Mouse (Mus musculus) embryonic facial prominence, embryonic 13.5 days (tissue): ENCODE measurements around the gene Ppil3. TPM values are rescaled to one million over a fixed set of nuclear protein-coding genes. Genes with fewer than 3 reads are reported as not detected.

Source experiments
- ATAC-seq: fragments of 200-750 bp; cut with Nextera tagmentation; 2 replicates; pipeline ENCODE4 v1.8.0; 2017; ENCODE audit warnings: low read depth; ENCODE audit not compliant: insufficient number of reproducible peaks, insufficient read depth, low FRiP score, low TSS enrichment
- H3K27ac ChIP-seq: fragments of 300-500 bp; sonication (generic); 2 replicates; pipeline ENCODE4 v1.5.1; 2015; ENCODE audit warnings: moderate library complexity, mild to moderate bottlenecking, inconsistent platforms
- H3K27me3 ChIP-seq: fragments of 300-500 bp; sonication (generic); 2 replicates; pipeline ENCODE4 v1.6.1; 2015; ENCODE audit warnings: mild to moderate bottlenecking, inconsistent platforms
- H3K36me3 ChIP-seq: fragments of 300-500 bp; sonication (generic); 2 replicates; pipeline ENCODE4 v1.6.1; 2015; ENCODE audit warnings: mild to moderate bottlenecking, inconsistent platforms
- H3K4me1 ChIP-seq: fragments of 300-500 bp; sonication (generic); 2 replicates; pipeline ENCODE4 v1.6.1; 2015; ENCODE audit warnings: inconsistent platforms
- H3K4me2 ChIP-seq: fragments of 300-500 bp; sonication (generic); 2 replicates; pipeline ENCODE4 v1.6.1; 2015; ENCODE audit warnings: moderate library complexity, mild to moderate bottlenecking, inconsistent platforms
- H3K4me3 ChIP-seq: fragments of 300-500 bp; sonication (generic); 2 replicates; pipeline ENCODE4 v1.5.1; 2015; ENCODE audit warnings: mild to moderate bottlenecking, inconsistent platforms
- H3K9ac ChIP-seq: fragments of 300-500 bp; sonication (generic); 2 replicates; pipeline ENCODE4 v1.6.1; 2015; ENCODE audit warnings: mild to moderate bottlenecking, inconsistent platforms
- H3K9me3 ChIP-seq: fragments of 300-500 bp; sonication (generic); 2 replicates; pipeline ENCODE4 v1.6.1; 2016; ENCODE audit warnings: inconsistent platforms
- WGBS: fragments of 180-500 bp; shearing (Covaris S2); methylation state at CpG from one replicate; pipeline ENCODE4 v1.1.7; 2015; ENCODE audit warnings: mixed read lengths; 5-methylcytosine and 5-hydroxymethylcytosine counted together
- polyA plus RNA-seq: library from polyadenylated mRNA; unstranded; fragments of >200 nt; fragmentation: Nextera tagmentation; extraction: Ambion mirVana; gene quantifications from 2 replicates; pipeline ENCODE4 v1.2.1, GENCODE M21; 2015

The Ppil3 gene
- polyA plus RNA-seq, 1 experiment from 2014 or later: 55.7 TPM

GRCm38 (mm10) chr1:58445861-58446260 lies 575 bp upstream of the Ppil3 start:
- Histone ChIP-seq H3K4me3 (peak overlapping the region; percentile 71), H3K27ac (peak overlapping the region; percentile 95), H3K9me3 (no peaks in the 10 kb centered on the region), H3K4me2 (peak overlapping the region; percentile 69), H3K9ac (peak overlapping the region; percentile 91), H3K4me1 (peaks cover 17% of the 10 kb centered on the region), H3K27me3 (no peaks in the 10 kb centered on the region), H3K36me3 (peaks cover 45% of the 10 kb centered on the region)
- WGBS: 6% methylated on average over 11 of the region's 11 CpGs
- ATAC-seq: no peak

GRCm38 (mm10) chr1:58444691-58445090 lies 595 bp downstream of the Ppil3 start:
- Histone ChIP-seq H3K4me1 (peaks cover 17% of the 10 kb centered on the region), H3K4me3 (peak overlapping the region; percentile 71), H3K27me3 (no peaks in the 10 kb centered on the region), H3K27ac (peak overlapping the region; percentile 95), H3K36me3 (peaks cover 46% of the 10 kb centered on the region), H3K4me2 (peak overlapping the region; percentile 69), H3K9me3 (no peaks in the 10 kb centered on the region), H3K9ac (peak overlapping the region; percentile 91)
- ATAC-seq: no peak
- WGBS: 10% methylated on average over 10 of the region's 10 CpGs

- Histone ChIP-seq H3K4me1 (peaks cover 20% of the 10 kb centered on the region), H3K36me3 (peaks cover 15% of the 10 kb centered on the region), H3K27me3 (no peaks in the 10 kb centered on the region), H3K9me3 (no peaks in the 10 kb centered on the region), H3K27ac (no peak overlapping the region), H3K9ac (no peak overlapping the region), H3K4me3 (no peak overlapping the region), H3K4me2 (peak overlapping the region; percentile 51)
- 90% methylated on average over 3 of the region's 3 CpGs for WGBS
- ATAC-seq: no peak
Measured at GRCm38 (mm10) chr1:58424551-58424950, 20.7 kb downstream of the Ppil3 start.

DNA sequence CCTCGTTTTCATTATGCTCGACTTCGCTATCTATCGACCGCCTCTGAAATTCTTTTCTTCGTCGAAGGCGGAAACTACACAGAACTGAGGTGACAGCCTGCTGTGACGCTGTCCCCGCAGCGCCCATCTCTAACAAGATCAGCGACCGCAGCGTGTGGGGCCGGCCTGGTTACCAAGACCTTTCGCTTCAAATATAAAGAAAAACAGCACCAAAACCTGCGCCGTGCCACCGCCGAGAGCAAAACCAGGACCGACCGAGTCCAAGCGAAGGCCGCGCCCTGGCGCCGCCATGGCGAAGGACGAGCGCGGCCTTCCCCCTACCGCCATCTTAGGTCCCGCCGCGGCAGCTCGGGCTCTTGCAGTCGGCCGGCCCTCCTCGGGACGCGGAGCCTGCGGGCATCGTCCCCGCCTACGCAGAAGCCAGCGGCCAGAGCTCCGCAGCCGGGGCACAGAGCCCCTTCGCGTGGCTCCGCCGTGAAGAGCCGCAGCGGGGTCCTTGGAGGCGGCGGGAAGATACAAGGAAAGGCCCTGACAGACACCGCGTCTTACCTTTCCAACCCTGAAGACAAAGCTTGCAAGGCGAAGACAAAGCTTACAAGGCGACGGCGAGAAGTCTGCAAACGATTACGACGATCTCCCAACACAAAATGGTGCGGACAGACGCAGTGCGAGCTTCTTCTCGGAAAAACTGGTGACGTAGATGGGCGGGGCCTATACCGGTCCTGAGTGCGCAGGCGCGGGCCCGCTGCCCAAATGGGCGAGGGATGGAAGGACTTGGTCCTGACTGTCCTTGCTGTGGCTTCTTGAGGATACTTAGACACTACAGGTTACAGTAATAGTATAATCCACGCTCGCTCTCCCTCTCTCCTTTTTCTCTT lies 21.7 kb downstream of the Ppil3 start, which contains the start of gene Clk1:
Clk1 (minus strand) TSS at position 696 of the 878 bp plus-strand sequence.
- Histone ChIP-seq H3K4me3 (peak within 1 kb of the TSS; percentile 95), H3K4me1 (peaks cover 20% of the 10 kb centered on the region), H3K4me2 (peak within 1 kb of the TSS; percentile 83), H3K27ac (peak within 1 kb of the TSS; percentile 99), H3K36me3 (peaks cover 24% of the 10 kb centered on the region), H3K27me3 (no peaks in the 10 kb centered on the region), H3K9me3 (no peaks in the 10 kb centered on the region), H3K9ac (peak within 1 kb of the TSS; percentile 100)
- peak; percentile 93 for ATAC-seq
- WGBS: under 1% methylated on average over 79 of the region's 79 CpGs

DNA sequence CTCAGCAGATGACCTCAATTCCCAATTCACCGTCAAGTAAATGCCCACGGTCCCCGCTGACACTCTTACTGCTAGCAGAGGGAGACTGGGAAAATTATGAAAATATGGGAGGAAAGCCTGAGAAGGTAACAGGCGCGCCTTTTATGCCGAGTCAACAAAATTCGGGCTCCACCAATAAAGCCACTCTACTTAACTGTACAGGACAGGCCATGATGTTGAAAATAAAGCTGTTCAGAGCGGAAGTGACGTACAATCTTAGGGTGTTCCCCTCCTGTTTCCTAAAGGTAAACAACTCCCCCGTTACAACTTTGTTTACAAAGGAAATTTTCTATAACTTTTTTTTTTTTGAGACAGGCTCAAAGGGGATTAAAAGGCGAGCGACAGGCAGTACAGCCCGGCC lies 22.4 kb downstream of the Ppil3 start:
- Histone ChIP-seq H3K36me3 (peaks cover 31% of the 10 kb centered on the region), H3K27ac (peak overlapping the region; percentile 99), H3K4me3 (peak overlapping the region; percentile 95), H3K9ac (peak overlapping the region; percentile 100), H3K9me3 (no peaks in the 10 kb centered on the region), H3K27me3 (no peaks in the 10 kb centered on the region), H3K4me1 (peaks cover 20% of the 10 kb centered on the region), H3K4me2 (peak overlapping the region; percentile 83)
- ATAC-seq: no peak
- 6% methylated on average over 13 of the region's 13 CpGs for WGBS

GRCm38 (mm10) chr1:58420961-58421360 lies 24.3 kb downstream of the Ppil3 start:
- Histone ChIP-seq H3K27ac (no peak overlapping the region), H3K4me3 (peak overlapping the region; percentile 95; the same call in 1 of the 2 replicates), H3K4me2 (peak overlapping the region; percentile 83), H3K27me3 (no peaks in the 10 kb centered on the region), H3K36me3 (peaks cover 49% of the 10 kb centered on the region), H3K4me1 (peaks cover 20% of the 10 kb centered on the region), H3K9me3 (no peaks in the 10 kb centered on the region), H3K9ac (no peak overlapping the region)
- no peak for ATAC-seq
- WGBS: 72% methylated on average over 7 of the region's 7 CpGs

DNA sequence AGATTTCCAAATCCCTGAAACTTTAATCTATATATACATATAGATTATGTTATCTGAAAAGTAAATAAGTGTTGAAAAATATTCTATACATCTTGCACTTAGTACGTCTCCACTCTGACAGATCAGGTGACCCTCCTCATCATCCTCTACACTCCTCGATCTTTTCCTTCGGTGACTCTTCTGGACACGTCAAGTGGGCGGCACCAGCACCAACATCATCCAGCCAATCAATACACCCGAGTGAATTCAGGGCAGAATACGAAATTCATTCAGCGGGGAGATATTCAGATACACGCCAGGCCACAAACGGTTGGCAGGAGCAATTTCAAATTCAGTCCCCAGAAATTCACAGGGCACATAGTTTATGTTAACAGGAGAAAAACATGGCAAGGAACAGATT lies 25.3 kb downstream of the Ppil3 start:
- H3K36me3 ChIP-seq: peaks cover 57% of the 10 kb centered on the region

DNA sequence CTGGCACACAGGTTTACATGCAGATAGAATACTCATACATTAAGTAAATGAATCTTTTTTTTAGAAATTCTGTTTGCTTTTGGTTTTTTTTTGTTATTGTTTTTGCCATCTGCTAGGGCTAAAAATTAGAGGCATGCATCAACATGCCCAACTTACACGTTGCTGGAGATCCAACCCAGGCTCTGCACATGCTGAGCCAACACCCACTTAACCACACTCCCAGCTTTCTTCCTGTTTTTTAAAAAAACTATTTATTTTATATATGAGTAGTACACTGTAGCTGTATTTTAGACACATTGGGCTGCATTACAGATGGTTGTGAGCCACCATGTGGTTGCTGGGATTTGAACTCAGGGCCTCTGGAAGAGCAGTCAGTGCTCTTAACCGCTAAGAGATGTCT lies 29.2 kb downstream of the Ppil3 start:
- Histone ChIP-seq H3K9ac (no peak overlapping the region), H3K36me3 (peaks cover 87% of the 10 kb centered on the region), H3K27ac (no peak overlapping the region), H3K9me3 (no peaks in the 10 kb centered on the region), H3K4me2 (no peak overlapping the region), H3K27me3 (no peaks in the 10 kb centered on the region), H3K4me1 (peaks cover 5% of the 10 kb centered on the region), H3K4me3 (no peak overlapping the region)
- WGBS: 86% methylated on average over 2 of the region's 2 CpGs
- no peak for ATAC-seq

More for the DNA sequence above, 25.3 kb downstream of the Ppil3 start:
- ATAC-seq: no peak
- Histone ChIP-seq H3K9me3 (no peaks in the 10 kb centered on the region), H3K27ac (no peak overlapping the region), H3K9ac (no peak overlapping the region), H3K4me2 (no peak overlapping the region; the same call in 1 of the 2 replicates), H3K4me3 (no peak overlapping the region), H3K4me1 (peaks cover 20% of the 10 kb centered on the region), H3K27me3 (no peaks in the 10 kb centered on the region)
- WGBS: 87% methylated on average over 10 of the region's 10 CpGs

GRCm38 (mm10) chr1:58415442-58415841 lies 29.8 kb downstream of the Ppil3 start:
- no peak for ATAC-seq
- 0 out of 2 replicates have a peak, but pooled peaks cover 2% of the 10 kb centered on the region for H3K4me1 ChIP-seq
- H3K9me3 ChIP-seq: no peaks in the 10 kb centered on the region
- peaks cover 90% of the 10 kb centered on the region for H3K36me3 ChIP-seq
- H3K4me2 ChIP-seq: no peak overlapping the region
- no peak overlapping the region for H3K9ac ChIP-seq
- H3K27ac ChIP-seq: no peak overlapping the region
- WGBS: 32% methylated on average over 1 of the region's 1 CpGs
- H3K4me3 ChIP-seq: no peak overlapping the region
- H3K27me3 ChIP-seq: no peaks in the 10 kb centered on the region

DNA sequence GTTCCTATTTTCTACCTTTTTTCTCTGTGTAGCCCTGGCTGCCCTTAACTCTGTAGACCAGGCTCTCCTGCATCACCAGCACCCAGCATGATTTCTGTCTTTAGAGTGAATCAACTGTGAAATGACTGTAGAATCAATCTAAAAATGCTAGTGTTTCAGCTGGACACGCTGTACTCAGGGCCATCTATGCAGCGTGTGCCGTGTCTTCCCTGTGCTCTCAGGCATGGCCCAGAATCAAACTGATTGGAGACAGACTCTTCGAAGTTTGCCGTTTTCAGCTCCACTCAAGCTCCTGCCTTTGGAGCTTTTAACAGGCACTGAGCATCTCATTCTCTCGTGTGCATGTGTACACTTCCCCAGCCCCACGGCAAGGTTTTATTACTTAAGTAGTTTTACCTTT lies 34.5 kb downstream of the Ppil3 start:
- H3K4me2 ChIP-seq: no peak overlapping the region
- no peak for ATAC-seq
- no peak overlapping the region for H3K27ac ChIP-seq
- no peak overlapping the region for H3K4me3 ChIP-seq
- no peaks in the 10 kb centered on the region for H3K4me1 ChIP-seq
- H3K9me3 ChIP-seq: no peaks in the 10 kb centered on the region
- peaks cover 81% of the 10 kb centered on the region for H3K36me3 ChIP-seq
- H3K27me3 ChIP-seq: no peaks in the 10 kb centered on the region
- no peak overlapping the region for H3K9ac ChIP-seq
- WGBS: 92% methylated on average over 7 of the region's 7 CpGs

GRCm38 (mm10) chr1:58410198-58410588 lies 35.1 kb downstream of the Ppil3 start:
- Histone ChIP-seq H3K9me3 (no peaks in the 10 kb centered on the region), H3K4me3 (no peak overlapping the region), H3K36me3 (peaks cover 81% of the 10 kb centered on the region), H3K27me3 (no peaks in the 10 kb centered on the region), H3K27ac (0 out of 2 replicates have a peak overlapping the region, but pooled peaks have one; percentile 16), H3K9ac (no peak overlapping the region), H3K4me1 (no peaks in the 10 kb centered on the region), H3K4me2 (no peak overlapping the region)
- no peak for ATAC-seq
- WGBS: 80% methylated on average over 3 of the region's 3 CpGs
